Mouse (Mus musculus) C2C12 (cell line): Measurements from ENCODE around the gene Gnaq. TPM values are rescaled to one million over a fixed set of nuclear protein-coding genes. Genes with fewer than 3 reads are reported as not detected.
A peak's percentile ranks its signal among the peaks of the same experiment; 100 is the strongest.
"Not testable (repeated sequence)": the region's sequence is repeated elsewhere in the genome, so short reads cannot be mapped to it uniquely, and the experiment has no call there.

ENCODE experiments used
- H3K27me3 ChIP-seq: one replicate; pipeline ENCODE4 v1.6.1; 2011; ENCODE audit not compliant: control insufficient read depth, insufficient read depth, insufficient read length
- H3K36me3 ChIP-seq: one replicate; pipeline ENCODE4 v1.6.1; 2011; ENCODE audit not compliant: control insufficient read depth, insufficient read depth
- H3K4me3 ChIP-seq: one replicate; pipeline ENCODE4 v1.5.1; 2011; ENCODE audit warnings: mild to moderate bottlenecking, control low read depth; ENCODE audit not compliant: poor library complexity, insufficient read depth, severe bottlenecking
- H3K79me2 ChIP-seq: one replicate; pipeline ENCODE4 v1.6.1; 2011; ENCODE audit not compliant: control insufficient read depth, insufficient read depth
- H3K79me3 ChIP-seq: one replicate; pipeline ENCODE4 v1.6.1; 2011; ENCODE audit warnings: low read depth, control low read depth
- H3ac ChIP-seq: one replicate; pipeline ENCODE3; 2011; ENCODE audit warnings: low read depth; ENCODE audit not compliant: control insufficient read depth, insufficient read length
- CEBPB ChIP-seq: IDR thresholded peaks from one replicate; pipeline ENCODE4 v1.6.1; 2011; ENCODE audit warnings: low read depth, mild to moderate bottlenecking, control low read depth, moderate library complexity
- CTCF ChIP-seq: IDR thresholded peaks from one replicate; pipeline ENCODE4 v1.5.1; 2011; ENCODE audit not compliant: control insufficient read depth, insufficient read depth, insufficient read length
- FOSL1 ChIP-seq: IDR thresholded peaks from one replicate; pipeline ENCODE4 v1.8.0; 2011; ENCODE audit warnings: mild to moderate bottlenecking, low read length; ENCODE audit not compliant: poor library complexity, insufficient read depth, severe bottlenecking
- MAX ChIP-seq: IDR thresholded peaks from one replicate; pipeline ENCODE4 v1.6.1; 2011; ENCODE audit warnings: mild to moderate bottlenecking, control low read depth
- MYOD1 ChIP-seq: IDR thresholded peaks from one replicate; pipeline ENCODE4 v1.6.1; 2011; ENCODE audit warnings: low read depth; ENCODE audit not compliant: control insufficient read depth, insufficient read length
- MYOG ChIP-seq: IDR thresholded peaks from one replicate; pipeline ENCODE4 v1.6.1; 2011; ENCODE audit not compliant: control insufficient read depth, insufficient read length; ENCODE audit errors: extremely low read depth
- USF1 ChIP-seq: IDR thresholded peaks from one replicate; pipeline ENCODE4 v1.6.1; 2011; ENCODE audit warnings: low read depth, mild to moderate bottlenecking, control low read depth, moderate library complexity
- long read RNA-seq, 2 experiments: library from polyadenylated mRNA; unstranded; transcript quantifications; one replicate each; pipeline ENCODE4 v2.0.0; 2019 to 2020
- polyA plus RNA-seq: library from polyadenylated mRNA; unstranded; fragments of >200 nt; fragmentation: generic; extraction: Trizol; gene quantifications from one replicate; pipeline ENCODE4 v1.2.1, GENCODE M21; 2012; ENCODE audit warnings: missing spikeins

Gnaq gene
- 9.5 TPM for polyA plus RNA-seq
- long read RNA-seq, experiment 1, partial matches to known transcripts, result 0 of 9 reads
- long read RNA-seq, experiment 1, other reads (novel, unspliced or antisense), result 9 of 9 reads
- long read RNA-seq, experiment 2, partial matches to known transcripts, result 0 of 2 reads
- long read RNA-seq, experiment 2, other reads (novel, unspliced or antisense), result 2 of 2 reads

DNA sequence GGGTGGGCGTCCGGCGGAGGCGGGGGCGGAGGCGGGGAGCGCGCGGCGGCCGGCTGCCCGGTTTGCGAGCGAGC is at the start of gene Gnaq:
Gene Gnaq (plus strand): TSS at position 41 of the 74 bp plus-strand sequence.
- no peak for TF ChIP-seq USF1
- no peak for TF ChIP-seq CTCF
- no peak for TF ChIP-seq MYOD1
- TF ChIP-seq MYOG, result no peak
- TF ChIP-seq FOSL1, result no peak
- TF ChIP-seq CEBPB, result no peak
- no peak for TF ChIP-seq MAX
- Histone ChIP-seq H3ac (peak within 1 kb of the TSS; percentile 98), H3K36me3 (no peaks in the 10 kb centered on the region), H3K27me3 (no peaks in the 10 kb centered on the region), H3K79me3 (peaks cover 22% of the 10 kb centered on the region), H3K79me2 (peaks cover 47% of the 10 kb centered on the region), H3K4me3 (peak within 1 kb of the TSS; percentile 63)

DNA sequence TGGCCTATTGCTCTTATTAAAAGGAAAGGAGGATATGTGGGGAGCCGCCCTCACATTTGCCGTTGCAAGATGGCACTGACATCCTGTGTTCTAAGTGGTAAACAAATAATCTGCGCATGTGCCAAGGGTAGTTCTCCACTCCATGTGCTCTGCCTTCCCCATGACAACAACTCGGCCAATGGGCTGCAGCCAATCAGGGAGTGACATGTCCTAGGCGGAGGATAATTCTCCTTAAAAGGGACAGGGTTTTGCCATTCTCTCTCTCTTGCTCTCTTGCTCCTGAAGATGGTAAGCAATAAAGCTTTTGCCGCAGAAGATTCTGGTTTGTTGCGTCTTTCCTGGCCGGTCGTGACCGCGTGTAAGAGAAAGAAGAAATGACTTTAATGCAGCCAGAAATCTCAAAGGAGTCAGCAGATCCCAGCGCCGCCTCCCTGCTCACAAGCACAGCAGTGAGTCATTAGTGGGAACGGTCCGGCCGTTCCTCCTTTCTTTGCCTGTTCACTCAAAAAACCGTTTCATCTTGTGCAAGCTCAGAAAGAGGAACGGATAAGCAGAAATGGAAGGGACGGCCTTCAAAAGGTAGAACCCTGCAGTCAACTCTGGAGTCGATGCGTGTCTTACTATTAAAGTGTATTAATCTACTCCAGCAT is 48.5 kb upstream of the Gnaq start:
- H3K27me3 ChIP-seq, H3ac ChIP-seq, H3K36me3 ChIP-seq, H3K4me3 ChIP-seq, H3K79me3 ChIP-seq, H3K79me2 ChIP-seq: not testable (repeated sequence)

DNA sequence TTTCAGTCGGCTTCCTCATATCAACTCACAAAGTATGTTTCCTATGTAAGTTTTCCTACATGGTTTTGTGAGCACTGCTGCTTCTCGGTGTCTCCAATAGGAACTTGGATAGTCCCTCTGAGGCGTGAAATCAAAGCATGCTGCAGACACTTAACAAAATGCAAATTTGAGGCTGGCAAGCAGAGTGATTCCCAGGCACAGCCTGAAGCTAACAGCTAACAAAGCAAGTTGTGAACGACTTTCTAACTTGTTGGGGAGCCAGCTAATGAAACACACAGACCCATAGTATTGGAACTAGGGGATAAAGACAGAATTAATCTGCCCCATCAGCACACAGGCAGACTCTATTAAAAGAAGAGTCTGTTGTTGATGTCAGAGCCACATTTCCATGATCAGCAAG is 47.4 kb upstream of the Gnaq start:
- H3K79me2 ChIP-seq, result no peaks in the 10 kb centered on the region
- H3K36me3 ChIP-seq, result no peaks in the 10 kb centered on the region

DNA sequence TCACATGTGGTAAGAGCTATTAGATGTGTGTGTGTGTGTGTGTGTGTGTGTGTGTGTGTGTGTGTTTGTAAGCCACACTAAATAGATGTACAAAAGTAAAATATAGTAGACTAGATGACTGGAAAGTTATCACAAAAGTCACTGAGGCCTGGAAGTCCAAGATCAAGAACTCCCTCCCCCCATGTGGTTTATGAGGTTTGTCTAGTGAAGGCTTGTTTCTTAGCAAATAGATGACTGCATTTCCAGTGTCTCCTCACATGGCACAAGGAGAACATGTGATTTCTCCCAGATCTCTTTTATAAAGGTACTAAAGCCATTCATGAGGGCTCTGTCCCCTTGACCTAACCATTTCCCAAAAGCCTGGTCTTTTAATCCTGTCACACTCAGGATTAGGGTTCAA is 46.5 kb upstream of the Gnaq start:
- Histone ChIP-seq H3K27me3 (no peaks in the 10 kb centered on the region), H3K4me3 (no peak overlapping the region)
- TF ChIP-seq MYOG (no peak), USF1 (no peak), CEBPB (no peak), MAX (no peak), FOSL1 (no peak)

More for the DNA sequence above, 47.4 kb upstream of the Gnaq start:
- H3K79me3 ChIP-seq, result no peaks in the 10 kb centered on the region
- H3ac ChIP-seq, result no peak overlapping the region
- no peaks in the 10 kb centered on the region for H3K27me3 ChIP-seq
- TF ChIP-seq USF1, result no peak
- TF ChIP-seq MYOG, result no peak
- TF ChIP-seq CTCF, result no peak
- TF ChIP-seq MYOD1, result no peak
- no peak for TF ChIP-seq MAX
- no peak for TF ChIP-seq FOSL1
- TF ChIP-seq CEBPB, result no peak
- H3K4me3 ChIP-seq, result no peak overlapping the region

GRCm38 (mm10) chr19:16086581-16086980 is 46.0 kb upstream of the Gnaq start:
- Histone ChIP-seq H3K79me3 (no peaks in the 10 kb centered on the region), H3K27me3 (no peaks in the 10 kb centered on the region), H3K36me3 (no peaks in the 10 kb centered on the region), H3K79me2 (no peaks in the 10 kb centered on the region), H3K4me3 (no peak overlapping the region), H3ac (no peak overlapping the region)
- TF ChIP-seq MYOD1 (no peak), MAX (no peak), CTCF (no peak), CEBPB (no peak), FOSL1 (no peak), USF1 (no peak), MYOG (no peak)

More for the DNA sequence above, 46.5 kb upstream of the Gnaq start:
- Histone ChIP-seq H3K79me3 (no peaks in the 10 kb centered on the region), H3K36me3 (no peaks in the 10 kb centered on the region), H3ac (no peak overlapping the region), H3K79me2 (no peaks in the 10 kb centered on the region)

DNA sequence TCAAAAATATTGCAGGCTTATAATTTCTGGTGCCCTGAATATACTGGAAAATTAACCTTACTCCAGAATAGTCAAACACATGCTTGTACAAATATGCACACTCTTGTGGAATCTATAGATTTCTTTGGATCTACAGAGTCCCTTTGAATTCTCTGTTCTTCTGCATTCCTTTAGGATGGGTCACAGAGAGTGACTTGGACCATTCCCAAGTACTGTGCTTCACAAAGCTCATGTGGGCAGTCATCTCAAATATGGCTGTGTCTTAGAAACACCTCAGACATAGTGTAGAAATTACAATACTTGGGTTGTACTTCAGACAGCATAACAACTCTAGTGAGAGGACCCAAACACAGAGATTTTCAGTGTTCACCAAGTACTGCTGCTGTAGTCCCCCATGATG is 45.2 kb upstream of the Gnaq start:
- Histone ChIP-seq H3K4me3 (no peak overlapping the region), H3K36me3 (no peaks in the 10 kb centered on the region), H3K79me3 (no peaks in the 10 kb centered on the region), H3K79me2 (no peaks in the 10 kb centered on the region), H3K27me3 (no peaks in the 10 kb centered on the region), H3ac (no peak overlapping the region)
- no peak for TF ChIP-seq MYOG
- no peak for TF ChIP-seq USF1
- TF ChIP-seq MYOD1, result no peak
- TF ChIP-seq FOSL1, result no peak
- TF ChIP-seq CTCF, result no peak
- TF ChIP-seq CEBPB, result no peak
- no peak for TF ChIP-seq MAX
